Mouse (Mus musculus) CH12.LX (cell line): ENCODE measurements around the gene Marveld1.

ENCODE experiments used
- CHD1 ChIP-seq: IDR thresholded peaks from 2 replicates; pipeline ENCODE4 v1.6.1; 2012; ENCODE audit warnings: low read depth, low read length, improper control_type of control experiment, inconsistent platforms
- CTCF ChIP-seq, 2 experiments: IDR thresholded peaks in 1 of 2; conservative IDR thresholded peaks in 1 of 2; 2 replicates each; pipeline ENCODE4 v1.5.1; 2011 to 2012; ENCODE audit warnings: low read depth in 2 of 2, low read length in 2 of 2, improper control_type of control experiment in 1 of 2, inconsistent platforms in 1 of 2, mild to moderate bottlenecking in 1 of 2, moderate library complexity in 1 of 2
- TCF12 ChIP-seq: IDR thresholded peaks from 2 replicates; pipeline ENCODE4 v1.6.1; 2014; ENCODE audit warnings: low read depth, mild to moderate bottlenecking, inconsistent platforms, low read length, improper control_type of control experiment
- USF1 ChIP-seq: IDR thresholded peaks from 2 replicates; pipeline ENCODE4 v1.6.1; 2014; ENCODE audit warnings: low read depth, mild to moderate bottlenecking, inconsistent platforms, low read length, improper control_type of control experiment
- ZC3H11A ChIP-seq: IDR thresholded peaks from 2 replicates; pipeline ENCODE4 v1.6.1; 2012; ENCODE audit warnings: low read depth, mild to moderate bottlenecking, inconsistent platforms, low read length, improper control_type of control experiment
- ZNF384 ChIP-seq: IDR thresholded peaks from 2 replicates; pipeline ENCODE4 v1.6.1; 2012; ENCODE audit warnings: low read depth, low read length, improper control_type of control experiment, inconsistent platforms

DNA sequence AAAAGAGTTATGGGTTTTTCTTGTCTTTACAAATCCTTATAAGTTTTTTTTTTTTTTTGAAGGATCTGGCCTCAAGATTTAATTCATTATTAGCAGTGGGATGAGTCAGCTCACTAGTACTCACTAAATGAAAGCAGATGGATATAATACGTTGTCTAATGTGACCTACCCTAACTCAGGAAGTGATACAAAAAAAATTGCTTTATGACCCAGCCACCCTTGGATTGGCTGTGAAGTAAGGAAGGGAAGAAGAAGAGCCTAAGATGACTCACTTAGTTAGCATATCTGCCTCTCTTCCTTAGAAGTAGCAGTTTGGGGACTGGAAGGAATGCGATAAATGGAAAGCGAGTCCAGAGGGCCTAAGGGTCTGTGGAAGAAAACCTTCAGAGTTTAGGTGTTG, 47.8 kb upstream of the Marveld1 start:
- no peak for TF ChIP-seq CHD1
- no peak for TF ChIP-seq ZNF384
- TF ChIP-seq CTCF (conservative IDR thresholded peaks at IDR 0.05 in 1 of 2, IDR thresholded peaks at IDR 0.05 in 1 of 2; ENCODE audit: low read depth in 2 of 2, low read length in 2 of 2), result no peak
- no peak for TF ChIP-seq USF1
- no peak for TF ChIP-seq ZC3H11A
- no peak for TF ChIP-seq TCF12
